Mouse (Mus musculus): ENCODE data around the gene Fam155a. TPM values are rescaled to one million over a fixed set of nuclear protein-coding genes. Genes with fewer than 3 reads are reported as not detected.

The Fam155a gene
- polyA plus RNA-seq, 1 experiment from 2014 or later: 0.16 TPM

DNA sequence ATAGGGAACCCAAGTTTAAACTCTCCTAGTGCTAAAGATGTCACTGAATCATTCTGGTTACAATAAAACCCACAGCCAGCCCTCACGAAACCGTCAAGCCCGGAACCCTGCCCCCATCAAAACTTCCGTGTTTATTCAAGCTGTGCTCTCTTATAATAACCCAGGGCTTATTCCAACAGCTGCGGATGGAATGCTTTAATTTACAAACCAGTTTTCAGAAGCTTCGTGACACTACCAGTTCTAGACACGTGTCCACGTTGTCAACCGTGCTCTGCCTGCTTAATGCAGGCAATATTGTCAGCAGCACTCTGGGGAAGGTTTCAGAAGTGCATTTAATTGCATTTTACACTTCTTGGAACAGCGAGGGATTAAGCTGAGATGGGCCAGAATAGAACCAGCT is 603.0 kb downstream of the Fam155a start:
- Histone ChIP-seq H3K4me2 (no peak overlapping the region), H3K27me3 (no peaks in the 10 kb centered on the region), H3K9me3 (replicated peaks) (no peaks in the 10 kb centered on the region), H3K27ac (no peak overlapping the region), H3K36me3 (no peaks in the 10 kb centered on the region), H3K4me3 (replicated peaks) (no peak overlapping the region), H3K4me1 (replicated peaks) (no peaks in the 10 kb centered on the region), H3K9ac (no peak overlapping the region)
- DNase-seq: no peak
- 63% methylated on average over 10 of the region's 10 CpGs for WGBS (ENCODE audit: insufficient replicate concordance)
- ATAC-seq (ENCODE audit: low read depth): no peak

DNA sequence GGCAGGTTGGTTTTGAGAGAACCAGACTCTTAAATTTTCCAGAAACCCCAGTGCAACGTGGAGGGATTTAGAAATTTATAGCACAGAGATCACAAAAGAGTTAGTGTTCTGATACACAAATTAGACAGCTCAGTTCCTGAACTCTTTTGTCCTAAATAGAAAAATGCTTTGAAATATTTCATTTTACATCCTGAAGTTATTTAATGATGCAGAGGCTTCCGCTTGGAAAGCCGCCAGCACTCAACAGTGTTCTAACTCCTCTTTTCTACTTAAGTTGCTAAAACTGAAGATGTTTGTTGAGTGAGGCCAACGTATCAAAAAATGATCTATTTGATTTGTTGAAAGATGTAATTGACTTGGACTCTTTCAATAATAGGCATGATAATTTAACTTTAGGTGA is 609.4 kb downstream of the Fam155a start:
- no peaks in the 10 kb centered on the region for H3K9me3 ChIP-seq (replicated peaks)

DNA sequence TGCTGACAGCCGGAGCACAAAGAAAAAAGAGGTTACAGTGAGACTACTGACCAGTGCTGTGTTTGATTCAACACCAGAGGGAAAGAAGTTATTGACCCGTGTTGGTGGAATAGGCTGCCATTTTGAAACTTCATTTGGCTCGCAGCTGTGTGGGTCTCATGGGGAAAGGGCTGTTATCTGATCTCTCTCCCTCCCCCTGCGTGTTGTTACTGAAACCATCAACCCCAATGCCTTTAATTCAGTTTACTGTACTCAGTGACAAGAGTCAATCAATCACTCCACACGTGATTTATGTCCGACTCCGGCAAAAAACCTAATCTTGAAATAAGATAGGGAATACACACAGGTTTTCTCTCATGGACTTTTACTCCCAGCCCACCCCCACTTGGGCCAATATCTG is 611.6 kb downstream of the Fam155a start:
- no peaks in the 10 kb centered on the region for H3K4me1 ChIP-seq (replicated peaks)
- H3K36me3 ChIP-seq: no peaks in the 10 kb centered on the region
- H3K9me3 ChIP-seq (replicated peaks): no peaks in the 10 kb centered on the region
- H3K4me2 ChIP-seq: no peak overlapping the region
- no peak overlapping the region for H3K4me3 ChIP-seq (replicated peaks)
- 59% methylated on average over 7 of the region's 7 CpGs for WGBS (ENCODE audit: insufficient replicate concordance)
- DNase-seq: no peak
- no peaks in the 10 kb centered on the region for H3K27me3 ChIP-seq
- H3K9ac ChIP-seq: no peak overlapping the region
- no peak overlapping the region for H3K27ac ChIP-seq
- ATAC-seq (ENCODE audit: low read depth): no peak

More for the DNA sequence above, 609.4 kb downstream of the Fam155a start:
- Histone ChIP-seq H3K4me3 (replicated peaks) (no peak overlapping the region), H3K27me3 (no peaks in the 10 kb centered on the region), H3K27ac (no peak overlapping the region), H3K4me2 (no peak overlapping the region), H3K9ac (no peak overlapping the region), H3K4me1 (replicated peaks) (no peaks in the 10 kb centered on the region), H3K36me3 (no peaks in the 10 kb centered on the region)
- DNase-seq (no peak), ATAC-seq (ENCODE audit: low read depth) (no peak)
- 65% methylated on average over 4 of the region's 4 CpGs for WGBS (ENCODE audit: insufficient replicate concordance)

- ATAC-seq (ENCODE audit: low read depth) (no peak), DNase-seq (no peak)
- 41% methylated on average over 13 of the region's 13 CpGs for WGBS (ENCODE audit: insufficient replicate concordance)
- Histone ChIP-seq H3K36me3 (no peaks in the 10 kb centered on the region), H3K27me3 (no peaks in the 10 kb centered on the region), H3K4me3 (replicated peaks) (no peak overlapping the region), H3K27ac (no peak overlapping the region), H3K9ac (no peak overlapping the region), H3K9me3 (replicated peaks) (no peaks in the 10 kb centered on the region), H3K4me2 (no peak overlapping the region), H3K4me1 (replicated peaks) (no peaks in the 10 kb centered on the region)
Observed at GRCm38 (mm10) chr8:9158652-9159051, 612.3 kb downstream of the Fam155a start.

GRCm38 (mm10) chr8:9157141-9157781 is 613.7 kb downstream of the Fam155a start:
- ATAC-seq (ENCODE audit: low read depth) (peak; percentile 54), DNase-seq (peak; percentile 2)
- no peak overlapping the region for H3K4me3 ChIP-seq (replicated peaks)
- H3K4me1 ChIP-seq (replicated peaks): peaks cover 7% of the 10 kb centered on the region; the same call in 1 of the 2 replicates
- H3K9me3 ChIP-seq (replicated peaks): no peaks in the 10 kb centered on the region
- 13% methylated on average over 23 of the region's 23 CpGs for WGBS (ENCODE audit: insufficient replicate concordance)
- H3K36me3 ChIP-seq: no peaks in the 10 kb centered on the region
- H3K27ac ChIP-seq: no peak overlapping the region
- 0 out of 2 replicates have a peak overlapping the region, but pooled peaks have one; percentile 23 for H3K4me2 ChIP-seq
- no peaks in the 10 kb centered on the region for H3K27me3 ChIP-seq
- no peak overlapping the region for H3K9ac ChIP-seq

Small RNA genes within 50 kb of the gene (microRNA-seq; reads per million reads assigned to microRNA genes)
- gene Gm47312: not detected

Other genes starting within 250 kb of the Fam155a start
- gene Gm10217, start 93.1 kb upstream of the Fam155a start, polyA plus RNA-seq (2015; fragmentation: Nextera tagmentation; extraction: Ambion mirVana): not detected in 2 replicates
- 1.1 and 1.3 TPM in 2 replicates for gene Lig4, start 206.5 kb upstream of the Fam155a start, polyA plus RNA-seq (2015; fragmentation: Nextera tagmentation; extraction: Ambion mirVana)
- 4.9 and 5.2 TPM in 2 replicates for gene Abhd13, start 206.5 kb upstream of the Fam155a start, polyA plus RNA-seq (2015; fragmentation: Nextera tagmentation; extraction: Ambion mirVana)
- 0.07 and 0.08 TPM in 2 replicates for gene Tnfsf13b, start 235.3 kb upstream of the Fam155a start, polyA plus RNA-seq (2015; fragmentation: Nextera tagmentation; extraction: Ambion mirVana)

All from liver, embryonic 13.5 days (tissue).